Mouse (Mus musculus) midbrain, embryonic 10.5 days (tissue): ENCODE data around the gene Wdfy3. TPM values are rescaled to one million over a fixed set of nuclear protein-coding genes. Genes with fewer than 3 reads are reported as not detected.

Experiments
- DNase-seq: peaks from one replicate; pipeline ENCODE4 v3.0.0-alpha.2; 2017; ENCODE audit warnings: low spot score
- H3K27ac ChIP-seq: fragments of 300-500 bp; sonication (generic); replicated peaks from 2 replicates; pipeline ENCODE4 v1.5.1; 2016; ENCODE audit warnings: mild to moderate bottlenecking
- H3K27me3 ChIP-seq: fragments of 300-500 bp; sonication (generic); 2 replicates; pipeline ENCODE4 v1.6.1; 2016; ENCODE audit warnings: low read depth, mild to moderate bottlenecking; ENCODE audit not compliant: poor library complexity, severe bottlenecking
- H3K36me3 ChIP-seq: fragments of 300-500 bp; sonication (generic); 2 replicates; pipeline ENCODE4 v1.6.1; 2016; ENCODE audit warnings: mild to moderate bottlenecking, moderate library complexity
- H3K4me1 ChIP-seq: fragments of 300-500 bp; sonication (generic); 2 replicates; pipeline ENCODE4 v1.6.1; 2016
- H3K4me3 ChIP-seq: fragments of 300-500 bp; sonication (generic); 2 replicates; pipeline ENCODE4 v1.5.1; 2016; ENCODE audit warnings: mild to moderate bottlenecking, moderate library complexity
- H3K9me3 ChIP-seq: fragments of 300-500 bp; sonication (generic); replicated peaks from 2 replicates; pipeline ENCODE4 v1.6.1; 2016; ENCODE audit warnings: mild to moderate bottlenecking
- WGBS: fragments of 180-500 bp; shearing (Covaris S2); methylation state at CpG from one replicate; pipeline ENCODE4 v1.1.7; 2016; 5-methylcytosine and 5-hydroxymethylcytosine counted together
- polyA plus RNA-seq: library from polyadenylated mRNA; unstranded; fragments of >200 nt; fragmentation: Nextera tagmentation; extraction: Ambion mirVana; gene quantifications from 2 replicates; pipeline ENCODE4 v1.2.1, GENCODE M21; 2016

The Wdfy3 gene
- polyA plus RNA-seq, 1 experiment from 2014 or later = 18.2 TPM

- 95% methylated on average over 6 of the region's 6 CpGs for WGBS
These were observed 60.1 kb downstream of the Wdfy3 start for GRCm38 (mm10) chr5:102009606-102010005.

DNA sequence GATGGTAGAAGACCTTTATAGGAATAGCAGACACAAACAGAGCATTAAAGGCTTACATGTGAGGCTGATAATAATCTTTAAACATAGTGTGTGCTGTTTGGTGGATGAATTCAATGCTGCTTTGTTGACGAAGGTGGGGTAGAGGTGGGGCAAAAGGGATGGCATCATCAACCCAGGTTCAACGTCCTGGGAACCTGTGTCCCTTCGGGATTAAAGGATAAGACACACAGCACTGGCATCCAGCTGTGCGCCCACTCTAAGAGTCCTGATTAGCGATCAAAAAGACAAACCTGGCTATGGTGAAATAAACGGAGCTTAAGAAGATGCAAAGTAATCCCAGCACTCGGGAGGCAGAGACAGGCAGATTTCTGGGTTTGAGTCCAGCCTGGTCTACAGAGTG, 61.0 kb downstream of the Wdfy3 start:
- Histone ChIP-seq H3K4me3 (no peak overlapping the region), H3K27me3 (no peaks in the 10 kb centered on the region), H3K36me3 (peaks cover 62% of the 10 kb centered on the region), H3K9me3 (no peaks in the 10 kb centered on the region), H3K4me1 (no peaks in the 10 kb centered on the region), H3K27ac (no peak overlapping the region)
- 86% methylated on average over 7 of the region's 7 CpGs for WGBS
- no peak for DNase-seq

More at GRCm38 (mm10) chr5:102009606-102010005, 60.1 kb downstream of the Wdfy3 start:
- Histone ChIP-seq H3K4me3 (no peak overlapping the region), H3K36me3 (peaks cover 68% of the 10 kb centered on the region), H3K4me1 (peaks cover 3% of the 10 kb centered on the region; the same call in 1 of the 2 replicates), H3K27me3 (no peaks in the 10 kb centered on the region), H3K27ac (no peak overlapping the region), H3K9me3 (no peaks in the 10 kb centered on the region; the same call in 1 of the 2 replicates)
- DNase-seq = no peak

- DNase-seq = no peak
- Histone ChIP-seq H3K36me3 (peaks cover 54% of the 10 kb centered on the region), H3K27ac (no peak overlapping the region), H3K9me3 (no peaks in the 10 kb centered on the region), H3K4me3 (no peak overlapping the region), H3K4me1 (no peaks in the 10 kb centered on the region), H3K27me3 (no peaks in the 10 kb centered on the region)
- 92% methylated on average over 6 of the region's 6 CpGs for WGBS
These were observed 63.3 kb downstream of the Wdfy3 start for GRCm38 (mm10) chr5:102006218-102006941.

- no peak for DNase-seq
- 89% methylated on average over 3 of the region's 3 CpGs for WGBS
- Histone ChIP-seq H3K4me1 (no peaks in the 10 kb centered on the region), H3K27me3 (no peaks in the 10 kb centered on the region), H3K36me3 (peaks cover 48% of the 10 kb centered on the region), H3K27ac (no peak overlapping the region), H3K9me3 (no peaks in the 10 kb centered on the region), H3K4me3 (no peak overlapping the region)
These were observed 66.3 kb downstream of the Wdfy3 start for GRCm38 (mm10) chr5:102003371-102003770.

DNA sequence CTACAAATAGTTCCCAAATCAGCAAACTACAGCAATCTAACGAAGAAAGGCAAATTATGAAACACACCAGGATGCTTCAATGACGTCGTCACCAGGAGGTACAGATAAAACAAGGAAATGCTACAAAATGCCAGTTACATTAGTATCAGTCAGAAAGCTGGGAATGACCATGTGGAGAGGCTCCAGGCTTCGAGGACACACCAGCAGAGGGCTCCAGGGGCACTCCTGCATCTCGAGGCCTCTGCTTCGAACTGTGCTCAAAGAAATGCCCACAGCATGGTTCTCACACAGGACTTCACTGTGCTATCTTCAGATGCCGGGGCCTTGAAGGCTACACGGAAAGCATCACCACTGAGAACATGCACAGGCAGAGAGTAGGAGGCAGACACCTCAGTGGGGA, 68.7 kb downstream of the Wdfy3 start:
- H3K4me1 ChIP-seq = no peaks in the 10 kb centered on the region
- DNase-seq = no peak
- H3K27ac ChIP-seq = no peak overlapping the region
- H3K36me3 ChIP-seq = peaks cover 40% of the 10 kb centered on the region
- H3K4me3 ChIP-seq = no peak overlapping the region
- H3K9me3 ChIP-seq = no peaks in the 10 kb centered on the region
- no peaks in the 10 kb centered on the region for H3K27me3 ChIP-seq
- WGBS = 89% methylated on average over 8 of the region's 8 CpGs

- Histone ChIP-seq H3K27me3 (no peaks in the 10 kb centered on the region), H3K4me3 (no peak overlapping the region), H3K9me3 (no peaks in the 10 kb centered on the region)
These were observed 70.8 kb downstream of the Wdfy3 start for GRCm38 (mm10) chr5:101998971-101999370.

DNA sequence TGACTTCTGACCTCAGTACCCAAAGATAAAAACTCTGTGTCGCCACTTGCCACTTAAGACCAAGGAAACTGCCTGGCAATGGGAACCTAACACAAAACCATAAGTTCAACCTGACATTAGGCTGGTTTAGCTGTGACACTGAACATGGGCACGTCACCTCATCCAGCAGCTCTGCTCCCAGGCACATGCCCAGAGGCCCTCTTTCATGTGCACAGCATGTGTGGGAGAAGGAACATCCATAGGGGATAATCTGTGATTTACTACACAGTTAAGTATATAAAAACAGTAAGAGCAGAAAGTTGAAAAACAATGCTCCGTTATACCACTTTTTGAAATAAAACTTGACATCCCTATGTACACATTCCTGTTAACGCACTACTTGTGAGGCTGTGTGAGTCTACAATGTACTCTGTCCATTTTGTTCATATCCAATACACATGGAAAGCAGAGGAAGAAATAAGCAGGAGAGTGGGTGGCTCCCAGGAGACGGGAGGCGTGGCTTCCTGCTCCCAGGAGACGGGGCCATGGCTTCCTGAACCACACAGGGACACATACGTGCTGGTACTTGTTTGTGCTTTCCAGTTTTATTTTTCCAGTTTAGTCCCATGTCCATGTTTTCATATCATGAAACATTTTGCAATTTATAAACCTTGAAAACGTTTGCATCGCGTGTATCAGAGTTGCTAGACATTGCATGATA, 73.5 kb downstream of the Wdfy3 start:
- H3K27me3 ChIP-seq = no peaks in the 10 kb centered on the region
- H3K36me3 ChIP-seq = peaks cover 39% of the 10 kb centered on the region
- peaks cover 11% of the 10 kb centered on the region for H3K4me1 ChIP-seq
- DNase-seq = no peak
- no peaks in the 10 kb centered on the region for H3K9me3 ChIP-seq
- H3K4me3 ChIP-seq = no peak overlapping the region
- WGBS = 93% methylated on average over 11 of the region's 11 CpGs
- H3K27ac ChIP-seq = no peak overlapping the region

More at GRCm38 (mm10) chr5:101998971-101999370, 70.8 kb downstream of the Wdfy3 start:
- peaks cover 40% of the 10 kb centered on the region for H3K36me3 ChIP-seq
- no peak overlapping the region for H3K27ac ChIP-seq
- H3K4me1 ChIP-seq = peaks cover 6% of the 10 kb centered on the region
- WGBS = 92% methylated on average over 6 of the region's 6 CpGs
- DNase-seq = no peak

DNA sequence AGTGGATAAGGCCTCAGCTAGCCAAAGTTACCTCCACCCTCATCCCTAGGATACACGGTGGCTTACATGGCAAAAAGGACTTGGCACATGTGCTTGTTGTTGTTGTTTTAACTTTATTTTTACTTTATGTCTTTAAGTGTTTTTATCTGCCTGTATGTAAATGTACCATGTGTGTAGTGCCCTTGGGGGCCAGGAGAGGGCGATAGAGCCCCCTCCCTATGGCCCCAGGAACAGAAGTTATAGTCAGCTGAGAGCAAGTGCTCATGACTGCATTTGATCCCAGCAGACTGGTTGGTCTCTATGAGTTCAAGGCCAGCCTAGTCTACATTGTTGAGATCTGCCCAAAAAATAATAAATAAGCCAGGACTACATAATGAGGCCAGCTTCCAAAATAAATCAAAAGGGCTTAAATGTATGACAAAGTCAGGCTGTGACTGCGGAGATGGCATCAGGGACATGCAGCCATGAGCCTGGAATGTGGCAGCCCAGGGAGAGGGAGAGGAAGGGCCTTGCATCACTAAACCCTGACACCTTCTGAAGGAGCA, 74.2 kb downstream of the Wdfy3 start:
- Histone ChIP-seq H3K4me3 (no peak overlapping the region), H3K9me3 (no peaks in the 10 kb centered on the region), H3K27ac (no peak overlapping the region), H3K27me3 (no peaks in the 10 kb centered on the region), H3K36me3 (peaks cover 37% of the 10 kb centered on the region), H3K4me1 (peaks cover 11% of the 10 kb centered on the region)
- 82% methylated on average over 3 of the region's 3 CpGs for WGBS
- DNase-seq = no peak

- 52% methylated on average over 5 of the region's 5 CpGs for WGBS
- H3K4me1 ChIP-seq = peaks cover 11% of the 10 kb centered on the region
- no peak overlapping the region; the same call in 1 of the 2 replicates for H3K27ac ChIP-seq
- DNase-seq = no peak
- no peak overlapping the region for H3K4me3 ChIP-seq
- peaks cover 33% of the 10 kb centered on the region for H3K36me3 ChIP-seq
- H3K9me3 ChIP-seq = no peaks in the 10 kb centered on the region
- no peaks in the 10 kb centered on the region for H3K27me3 ChIP-seq
These were observed 75.7 kb downstream of the Wdfy3 start for GRCm38 (mm10) chr5:101993996-101994395.

DNA sequence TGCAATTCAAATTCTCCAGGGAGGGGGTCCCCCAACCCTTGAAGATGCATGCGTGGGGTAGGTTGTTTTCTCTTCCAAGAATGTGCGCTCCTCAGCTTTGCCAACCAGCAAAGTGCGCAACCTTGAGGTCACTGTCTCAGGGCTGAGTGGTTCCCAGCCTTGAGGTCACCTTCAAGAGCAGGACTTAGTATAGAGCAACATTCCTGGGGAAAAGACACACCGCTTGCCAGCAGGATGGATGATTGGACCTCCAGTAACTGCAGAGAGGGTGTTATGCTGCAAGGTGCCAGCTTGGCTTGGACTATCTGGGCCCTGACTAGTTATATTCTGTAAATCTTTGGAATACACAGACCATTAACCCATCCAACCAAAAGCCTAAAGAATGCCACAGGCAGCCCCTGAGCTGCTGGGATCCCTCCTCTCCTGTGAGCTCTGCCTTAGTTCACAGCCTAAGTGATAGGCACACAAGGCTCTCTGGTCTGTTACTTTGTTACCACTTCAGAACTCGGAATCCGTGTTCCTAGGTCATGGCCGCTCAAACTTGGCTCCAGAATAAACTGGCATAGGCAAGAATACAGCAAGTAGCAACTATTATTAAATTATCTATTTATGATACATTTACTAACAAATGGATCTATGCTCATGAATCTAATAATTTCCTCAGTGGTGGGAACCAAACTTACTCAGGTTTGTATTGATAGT, 76.6 kb downstream of the Wdfy3 start:
- no peaks in the 10 kb centered on the region for H3K9me3 ChIP-seq
- 92% methylated on average over 7 of the region's 7 CpGs for WGBS
- no peaks in the 10 kb centered on the region for H3K27me3 ChIP-seq

DNA sequence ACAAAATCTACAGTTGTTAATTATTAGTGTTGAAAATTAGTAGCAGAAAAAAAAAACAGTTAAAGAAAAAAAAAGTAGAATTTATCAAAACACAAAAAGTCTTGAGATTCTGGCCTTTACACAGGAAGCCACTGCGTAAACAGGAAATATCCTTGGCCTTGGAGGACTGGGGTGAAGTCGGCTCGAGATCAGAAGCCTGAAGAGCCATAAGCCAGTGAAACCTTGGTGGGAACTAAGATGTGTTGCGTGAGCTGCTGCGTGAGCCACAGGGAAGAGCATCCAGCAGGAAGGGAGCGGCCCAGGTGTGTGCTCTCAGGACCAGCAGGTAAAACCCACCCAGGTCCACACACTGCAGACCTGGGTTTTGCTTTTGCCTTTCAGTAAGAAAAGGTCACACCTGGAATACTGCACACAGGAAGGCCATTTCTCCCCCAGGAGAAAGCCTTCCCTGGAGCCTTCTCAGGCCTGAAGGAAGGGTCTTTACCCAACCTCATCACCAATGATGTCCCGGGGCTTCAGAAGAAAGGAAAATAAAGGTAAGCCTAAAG, 79.3 kb downstream of the Wdfy3 start:
- Histone ChIP-seq H3K4me1 (peaks cover 11% of the 10 kb centered on the region), H3K27ac (no peak overlapping the region), H3K27me3 (no peaks in the 10 kb centered on the region), H3K36me3 (peaks cover 13% of the 10 kb centered on the region), H3K4me3 (no peak overlapping the region), H3K9me3 (no peaks in the 10 kb centered on the region)
- DNase-seq = no peak
- WGBS = 93% methylated on average over 7 of the region's 7 CpGs

More for the DNA sequence above, 76.6 kb downstream of the Wdfy3 start:
- Histone ChIP-seq H3K36me3 (peaks cover 32% of the 10 kb centered on the region), H3K4me1 (peaks cover 11% of the 10 kb centered on the region), H3K4me3 (no peak overlapping the region), H3K27ac (no peak overlapping the region)
- no peak for DNase-seq

DNA sequence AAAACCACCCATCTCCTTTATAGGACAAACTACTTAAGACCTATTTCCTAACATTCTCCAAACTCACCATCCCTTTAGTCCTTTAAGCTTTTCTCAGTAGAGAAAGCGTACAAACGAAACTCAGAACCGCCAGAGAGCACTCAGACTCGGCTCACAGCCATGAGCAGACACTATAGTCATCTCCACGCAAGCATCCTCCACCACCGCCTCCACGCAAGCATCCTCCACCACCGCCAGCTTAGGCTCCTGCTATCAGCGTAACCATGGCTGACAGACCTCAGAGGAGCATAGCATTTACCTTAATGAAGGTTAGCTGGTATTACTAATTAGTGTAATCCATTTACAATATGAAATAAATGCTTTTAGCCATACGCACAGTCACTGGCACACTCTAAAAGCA, 81.2 kb downstream of the Wdfy3 start:
- Histone ChIP-seq H3K4me3 (no peak overlapping the region), H3K9me3 (no peaks in the 10 kb centered on the region), H3K4me1 (0 out of 2 replicates have a peak, but pooled peaks cover 3% of the 10 kb centered on the region), H3K27ac (no peak overlapping the region), H3K27me3 (no peaks in the 10 kb centered on the region), H3K36me3 (peaks cover 15% of the 10 kb centered on the region)
- WGBS = 94% methylated on average over 10 of the region's 10 CpGs
- no peak for DNase-seq
